Mouse (Mus musculus) 3134 (cell line): Measurements from ENCODE around the gene Cdkn2aipnl.

Source experiments
- DNase-seq: peaks from one replicate; pipeline ENCODE4 v3.0.0-alpha.2; 2011; ENCODE audit warnings: low spot score; ENCODE audit not compliant: insufficient read length; ENCODE audit errors: extremely low read depth

Gene Cdkn2aipnl

DNA sequence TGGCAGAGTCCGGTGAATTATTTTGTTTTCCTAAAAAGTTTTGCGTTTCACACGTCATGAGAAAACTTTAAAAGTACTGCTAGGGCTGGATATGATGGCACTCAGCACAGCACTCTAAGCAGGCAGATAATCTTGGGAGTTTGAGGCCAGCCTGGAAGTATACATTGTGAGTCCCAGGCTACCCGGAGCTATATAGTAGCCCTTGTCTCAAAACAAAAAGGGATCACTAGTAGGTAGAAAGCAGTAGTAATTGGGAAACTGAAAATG, 36.0 kb downstream of the Cdkn2aipnl start:
- no peak for DNase-seq

DNA sequence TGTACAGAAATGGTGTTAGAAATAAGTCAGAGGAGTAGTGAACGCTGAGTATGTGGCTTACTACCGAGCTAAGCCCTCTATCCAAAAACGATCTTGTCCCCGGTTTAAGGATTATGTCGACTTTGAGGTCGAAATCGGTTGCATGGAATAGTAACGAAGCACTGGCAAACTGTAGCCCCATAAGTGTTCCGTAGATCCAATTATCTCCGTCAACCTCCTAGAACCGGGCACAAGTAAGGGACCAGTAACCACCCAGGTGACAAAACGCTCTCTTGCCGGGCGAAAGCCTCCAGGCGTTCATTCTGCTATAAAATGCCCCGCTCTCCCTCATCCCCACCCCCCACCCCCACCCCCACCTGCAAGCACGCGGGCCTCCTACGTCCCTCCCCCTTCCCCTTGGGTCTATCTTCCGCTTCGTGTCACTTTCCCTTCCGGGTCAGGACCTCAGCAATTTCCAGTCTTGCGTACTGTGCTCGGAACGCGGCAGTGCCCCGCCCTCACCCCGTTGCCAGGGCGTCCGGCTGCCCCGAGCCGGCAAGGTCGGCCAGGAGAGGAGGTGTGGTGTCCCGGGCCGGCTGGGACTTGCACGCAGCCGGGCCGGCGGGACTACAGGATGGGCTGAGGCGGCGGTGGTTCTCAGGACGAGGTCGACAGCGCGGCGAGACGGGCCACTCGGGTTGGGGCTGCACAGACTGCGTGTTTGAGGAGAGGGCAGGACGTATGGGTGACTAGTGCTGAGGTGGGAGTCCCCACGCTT, 36.5 kb downstream of the Cdkn2aipnl start, which contains the start of gene Cdkl3:
Cdkl3 (plus strand) TSS at position 450 of the 757 bp plus-strand sequence.
- DNase-seq: peak; percentile 98

DNA sequence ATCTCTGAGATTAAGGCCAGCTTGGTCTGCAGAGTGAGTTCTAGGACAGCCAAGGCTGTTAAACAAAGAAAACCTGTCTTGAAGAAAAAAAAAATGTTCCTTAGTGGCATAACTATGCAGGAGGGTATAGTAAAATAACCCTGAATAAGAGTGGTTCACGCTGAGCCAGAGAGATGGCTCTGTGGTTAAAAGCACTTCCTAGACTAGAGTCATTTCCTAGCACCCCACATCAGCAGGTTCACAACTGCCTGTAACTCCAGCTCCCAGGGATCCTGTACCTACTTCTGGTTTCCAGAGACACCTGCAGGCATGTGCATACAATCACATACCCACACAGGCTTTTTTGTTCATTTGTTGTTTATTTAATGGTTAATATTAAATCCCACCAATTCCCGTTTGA, 38.1 kb downstream of the Cdkn2aipnl start:
- no peak for DNase-seq

DNA sequence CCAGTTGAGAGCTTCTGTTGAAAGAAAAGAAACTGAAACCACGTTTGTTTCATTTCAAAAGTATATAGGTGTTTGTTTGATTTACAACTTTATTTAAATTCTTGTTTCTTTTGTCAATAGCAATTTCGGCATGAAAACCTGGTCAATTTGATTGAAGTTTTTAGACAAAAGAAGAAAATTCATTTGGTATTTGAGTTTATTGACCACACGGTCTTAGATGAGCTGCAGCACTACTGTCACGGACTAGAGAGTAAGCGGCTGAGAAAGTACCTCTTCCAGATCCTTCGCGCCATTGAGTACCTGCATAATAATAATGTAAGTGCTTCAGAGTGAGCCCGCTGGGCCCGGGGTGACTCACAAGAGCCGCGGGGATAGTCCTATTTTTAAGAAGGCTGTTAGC, 43.5 kb downstream of the Cdkn2aipnl start:
- no peak for DNase-seq

DNA sequence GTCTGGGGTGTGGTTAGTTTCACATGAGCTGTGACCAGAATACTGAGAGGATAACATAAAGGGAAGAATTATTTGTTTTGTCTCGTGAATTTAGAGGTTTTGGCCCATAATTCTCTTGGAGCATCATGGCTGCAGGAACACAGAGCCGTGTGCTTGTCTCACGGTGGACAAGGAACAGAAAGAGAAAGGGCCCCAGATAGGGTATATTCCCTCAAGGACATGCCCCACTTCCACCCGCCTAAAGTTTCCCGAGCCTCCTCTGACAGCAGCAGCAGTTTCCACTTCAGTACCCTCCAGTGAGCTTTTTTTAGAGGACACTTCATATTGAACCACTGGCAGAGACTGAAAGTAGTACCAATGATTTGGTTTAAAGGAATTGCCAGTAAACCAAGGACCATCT, 44.1 kb downstream of the Cdkn2aipnl start:
- DNase-seq: no peak

DNA sequence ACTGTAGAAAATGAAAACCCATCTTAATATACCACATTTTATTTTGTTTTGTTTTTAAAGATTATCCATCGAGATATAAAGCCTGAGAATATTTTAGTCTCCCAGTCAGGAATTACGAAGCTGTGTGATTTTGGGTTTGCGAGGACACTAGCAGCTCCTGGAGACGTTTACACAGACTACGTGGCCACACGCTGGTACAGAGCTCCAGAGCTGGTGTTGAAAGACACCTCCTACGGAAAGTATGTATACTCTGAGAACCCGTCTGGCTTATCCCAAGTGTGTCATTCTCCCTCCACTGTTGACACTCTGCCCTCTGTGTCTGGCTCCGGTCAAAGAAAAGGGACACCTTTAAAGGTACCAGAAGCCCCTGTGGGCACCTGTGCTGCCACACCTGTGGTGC, 50.8 kb downstream of the Cdkn2aipnl start:
- DNase-seq: no peak
